Mouse (Mus musculus) MEL (cell line): ENCODE measurements around the gene Kcnk3. TPM values are rescaled to one million over a fixed set of nuclear protein-coding genes. Genes with fewer than 3 reads are reported as not detected.

Experiments used
- DNase-seq: peaks from one replicate; pipeline ENCODE4 v3.0.0; 2011; ENCODE audit warnings: low read depth, low spot score
- H3K27ac ChIP-seq: 2 replicates; pipeline ENCODE4 v1.5.1; 2012; ENCODE audit warnings: low read depth, mild to moderate bottlenecking, control low read depth, low read length, moderate library complexity; ENCODE audit not compliant: control insufficient read depth
- H3K27me3 ChIP-seq, 2 experiments: fragments of 150-350 bp in 1 of 2; sonication (generic) in 1 of 2; 2 replicates each; pipeline ENCODE4 v1.6.1; 2012; ENCODE audit warnings: low read length in 2 of 2, mild to moderate bottlenecking in 2 of 2, improper control_type of control experiment in 1 of 2, moderate library complexity in 1 of 2; ENCODE audit not compliant: insufficient read depth in 2 of 2, control insufficient read depth in 1 of 2
- H3K36me3 ChIP-seq, 2 experiments: 2 replicates each; pipeline ENCODE4 v1.6.1; 2012 to 2014; ENCODE audit warnings: low read length in 2 of 2, improper control_type of control experiment in 1 of 2, inconsistent platforms in 1 of 2, mild to moderate bottlenecking in 1 of 2; ENCODE audit not compliant: insufficient read depth in 2 of 2, control insufficient read depth in 1 of 2
- H3K4me1 ChIP-seq, 2 experiments: fragments of 150-350 bp in 1 of 2; sonication (generic) in 1 of 2; 2 replicates each; pipeline ENCODE4 v1.6.1; 2012; ENCODE audit warnings: low read length in 2 of 2, improper control_type of control experiment in 1 of 2, mild to moderate bottlenecking in 1 of 2; ENCODE audit not compliant: insufficient read depth in 2 of 2, control insufficient read depth in 1 of 2
- H3K4me3 ChIP-seq, 2 experiments: fragments of 150-350 bp in 1 of 2; sonication (generic) in 1 of 2; 2 replicates each; pipeline ENCODE4 v1.5.1; 2012; ENCODE audit warnings: low read depth in 2 of 2, low read length in 2 of 2, mild to moderate bottlenecking in 2 of 2, moderate library complexity in 2 of 2, control low read depth in 1 of 2, improper control_type of control experiment in 1 of 2; ENCODE audit not compliant: control insufficient read depth in 1 of 2, insufficient read depth in 1 of 2
- H3K79me2 ChIP-seq: 2 replicates; pipeline ENCODE4 v1.6.1; 2012; ENCODE audit warnings: mild to moderate bottlenecking, low read length, moderate library complexity; ENCODE audit not compliant: control insufficient read depth, poor library complexity, insufficient read depth
- H3K9ac ChIP-seq: 2 replicates; pipeline ENCODE4 v1.6.1; 2012; ENCODE audit warnings: low read depth, mild to moderate bottlenecking, control low read depth, low read length, moderate library complexity; ENCODE audit not compliant: control insufficient read depth, poor library complexity, severe bottlenecking
- H3K9me3 ChIP-seq: fragments of 150-350 bp; sonication (generic); replicated peaks from 2 replicates; pipeline ENCODE4 v1.6.1; 2012; ENCODE audit warnings: mild to moderate bottlenecking, low read length, improper control_type of control experiment, moderate library complexity; ENCODE audit not compliant: insufficient read depth
- CHD1 ChIP-seq: IDR thresholded peaks from 2 replicates; pipeline ENCODE4 v1.6.1; 2012; ENCODE audit warnings: low read depth, mild to moderate bottlenecking, inconsistent platforms, low read length, improper control_type of control experiment
- ELF1 ChIP-seq: IDR thresholded peaks from 2 replicates; pipeline ENCODE4 v1.6.1; 2014; ENCODE audit warnings: low read depth, mild to moderate bottlenecking, inconsistent platforms, low read length, improper control_type of control experiment, moderate library complexity
- GABPA ChIP-seq: IDR thresholded peaks from 2 replicates; pipeline ENCODE4 v1.6.1; 2012; ENCODE audit warnings: low read depth, mild to moderate bottlenecking, inconsistent platforms, low read length, improper control_type of control experiment, moderate library complexity
- MAFK ChIP-seq: IDR thresholded peaks from 2 replicates; pipeline ENCODE4 v1.6.1; 2011; ENCODE audit warnings: low read depth, mild to moderate bottlenecking, low read length, improper control_type of control experiment, borderline replicate concordance
- MAX ChIP-seq: IDR thresholded peaks from 2 replicates; pipeline ENCODE4 v1.6.1; 2011; ENCODE audit warnings: low read length, improper control_type of control experiment
- MAZ ChIP-seq: IDR thresholded peaks from 2 replicates; pipeline ENCODE4 v1.6.1; 2012; ENCODE audit warnings: low read depth, mild to moderate bottlenecking, inconsistent platforms, low read length, improper control_type of control experiment
- NRF1 ChIP-seq: IDR thresholded peaks from 2 replicates; pipeline ENCODE4 v1.6.1; 2014; ENCODE audit warnings: low read depth, mild to moderate bottlenecking, inconsistent platforms, low read length, improper control_type of control experiment, moderate library complexity; ENCODE audit not compliant: poor library complexity, insufficient read depth, severe bottlenecking
- POLR2AphosphoS2 ChIP-seq: IDR thresholded peaks from 2 replicates; pipeline ENCODE4 v1.6.1; 2011; ENCODE audit warnings: low read length, improper control_type of control experiment
- RAD21 ChIP-seq: IDR thresholded peaks from 2 replicates; pipeline ENCODE4 v1.6.1; 2011; ENCODE audit warnings: mild to moderate bottlenecking, low read depth, low read length, improper control_type of control experiment
- RCOR1 ChIP-seq: IDR thresholded peaks from 2 replicates; pipeline ENCODE4 v1.6.1; 2012; ENCODE audit warnings: low read depth, mild to moderate bottlenecking, inconsistent platforms, low read length, improper control_type of control experiment
- TAL1 ChIP-seq: IDR thresholded peaks from 2 replicates; pipeline ENCODE4 v1.6.1; 2012; ENCODE audit warnings: mild to moderate bottlenecking, inconsistent platforms, low read length, moderate library complexity, mixed read lengths
- TBP ChIP-seq: IDR thresholded peaks from 2 replicates; pipeline ENCODE4 v1.8.0; 2011; ENCODE audit warnings: low read depth, low read length, improper control_type of control experiment
- TCF12 ChIP-seq: IDR thresholded peaks from 2 replicates; pipeline ENCODE4 v1.6.1; 2014; ENCODE audit warnings: low read depth, mild to moderate bottlenecking, inconsistent platforms, low read length, improper control_type of control experiment, moderate library complexity
- USF1 ChIP-seq: IDR thresholded peaks from 2 replicates; pipeline ENCODE4 v1.6.1; 2014; ENCODE audit warnings: low read depth, mild to moderate bottlenecking, inconsistent platforms, low read length, improper control_type of control experiment, moderate library complexity
- ZNF384 ChIP-seq: IDR thresholded peaks from 2 replicates; pipeline ENCODE4 v1.6.1; 2012; ENCODE audit warnings: low read depth, mild to moderate bottlenecking, inconsistent platforms, low read length, improper control_type of control experiment
- polyA plus RNA-seq, 2 experiments: library from polyadenylated mRNA; stranded (reverse) in 1 of 2; unstranded in 1 of 2; fragments of >175 nt in 1 of 2; fragments of >200 nt in 1 of 2; gene quantifications; 2 replicates each; pipeline versions ENCODE4 v1.2.1 to v1.2.4; 2012; ENCODE audit warnings: low replicate concordance in 2 of 2, low read depth in 1 of 2; ENCODE audit not compliant: insufficient read length in 2 of 2, insufficient read depth in 1 of 2, missing spikeins in 1 of 2
- total RNA-seq: library from RNA; depleted of rRNA; stranded (reverse); fragments of 300-350 nt; gene quantifications from 2 replicates; pipeline ENCODE4 v1.2.3, GENCODE M21; 2012

The Kcnk3 gene
- total and polyA plus RNA-seq, 3 experiments, result not detected

- Histone ChIP-seq H3K27ac (no peak overlapping the region), H3K9ac (no peak overlapping the region), H3K27me3 (no peaks in the 10 kb centered on the region; a peak in 2 of 4 replicates), H3K4me1 (peaks cover 0 to 8% of the 10 kb centered on the region in 2 experiments; a peak in 1 of 4 replicates), H3K9me3 (no peaks in the 10 kb centered on the region)
- TF ChIP-seq MAFK, result no peak
- TF ChIP-seq MAZ, result no peak
- TF ChIP-seq GABPA, result no peak
- no peak for TF ChIP-seq MAX
- no peak for TF ChIP-seq RAD21
- no peak for TF ChIP-seq TCF12
- no peak for TF ChIP-seq POLR2AphosphoS2
- no peak for TF ChIP-seq TBP
- no peak for TF ChIP-seq TAL1
- TF ChIP-seq ELF1, result no peak
- no peak for TF ChIP-seq USF1
- TF ChIP-seq ZNF384, result no peak
- TF ChIP-seq, all 39 proteins: peak for 0
- H3K79me2 ChIP-seq, result no peaks in the 10 kb centered on the region
- DNase-seq, result no peak
- no peaks in the 10 kb centered on the region for H3K36me3 ChIP-seq
- no peak overlapping the region for H3K4me3 ChIP-seq
Observed at GRCm38 (mm10) chr5:30622177-30622840, 34.3 kb downstream of the Kcnk3 start.

GRCm38 (mm10) chr5:30622841-30623185 lies 34.8 kb downstream of the Kcnk3 start:
- TF ChIP-seq NRF1, result no peak
- TF ChIP-seq RCOR1, result no peak
- no peak for TF ChIP-seq USF1
- Histone ChIP-seq H3K27ac (no peak overlapping the region), H3K9me3 (no peaks in the 10 kb centered on the region), H3K4me3 (no peak overlapping the region), H3K9ac (no peak overlapping the region), H3K27me3 (no peaks in the 10 kb centered on the region; a peak in 2 of 4 replicates), H3K79me2 (no peaks in the 10 kb centered on the region), H3K36me3 (no peaks in the 10 kb centered on the region), H3K4me1 (peaks cover 0 to 8% of the 10 kb centered on the region in 2 experiments; a peak in 1 of 4 replicates)
- no peak for DNase-seq

- no peak overlapping the region for H3K27ac ChIP-seq
- no peaks in the 10 kb centered on the region for H3K79me2 ChIP-seq
- no peak overlapping the region for H3K9ac ChIP-seq
- no peak for DNase-seq
- H3K9me3 ChIP-seq, result no peaks in the 10 kb centered on the region
- H3K4me1 ChIP-seq, result peaks cover 0 to 4% of the 10 kb centered on the region in 2 experiments; a peak in 1 of 4 replicates
- H3K36me3 ChIP-seq, result no peaks in the 10 kb centered on the region
- H3K4me3 ChIP-seq, result no peak overlapping the region
- H3K27me3 ChIP-seq, result peaks cover 0 to 1% of the 10 kb centered on the region in 2 experiments; a peak in 3 of 4 replicates
- TF ChIP-seq CHD1, result no peak
- peak; percentile 64 for TF ChIP-seq ZNF384
Observed at GRCm38 (mm10) chr5:30623380-30623779, 35.4 kb downstream of the Kcnk3 start.
